Mouse (Mus musculus) cerebellum, postnatal 4 days (tissue): Measurements from ENCODE around the gene Gm21797.
"Not testable (repeated sequence)": the region's sequence is repeated elsewhere in the genome, so short reads cannot be mapped to it uniquely, and the experiment has no call there.

Experiments used
- DNase-seq, 2 experiments: peaks; one replicate each; pipeline ENCODE4 v3.0.0; 2022; ENCODE audit warnings: low spot score in 2 of 2, mixed read lengths in 1 of 2

Gene Gm21797

DNA sequence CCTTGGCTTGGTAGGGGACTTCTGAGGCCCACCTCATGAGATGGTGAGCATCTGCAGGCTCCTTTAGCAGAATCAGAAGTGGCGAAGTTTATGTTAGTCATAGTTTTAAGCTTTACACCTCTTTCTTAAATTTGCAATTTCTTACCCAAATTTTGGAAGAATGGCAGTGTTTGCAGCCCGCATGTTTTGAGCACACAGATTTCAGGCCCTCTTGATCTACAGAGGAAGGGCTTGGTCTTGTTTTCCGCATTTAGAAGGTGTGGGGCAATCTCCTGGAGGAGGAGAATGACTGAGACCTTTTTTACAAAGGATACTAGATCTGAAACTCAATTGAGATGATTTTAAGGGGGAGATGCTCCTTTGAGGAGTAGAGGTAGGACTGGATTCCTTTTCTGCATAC, at the start of gene Gm21797:
Gene Gm21797 (minus strand): TSS at position 101 of the 400 bp plus-strand sequence.
- DNase-seq = not testable (repeated sequence)

DNA sequence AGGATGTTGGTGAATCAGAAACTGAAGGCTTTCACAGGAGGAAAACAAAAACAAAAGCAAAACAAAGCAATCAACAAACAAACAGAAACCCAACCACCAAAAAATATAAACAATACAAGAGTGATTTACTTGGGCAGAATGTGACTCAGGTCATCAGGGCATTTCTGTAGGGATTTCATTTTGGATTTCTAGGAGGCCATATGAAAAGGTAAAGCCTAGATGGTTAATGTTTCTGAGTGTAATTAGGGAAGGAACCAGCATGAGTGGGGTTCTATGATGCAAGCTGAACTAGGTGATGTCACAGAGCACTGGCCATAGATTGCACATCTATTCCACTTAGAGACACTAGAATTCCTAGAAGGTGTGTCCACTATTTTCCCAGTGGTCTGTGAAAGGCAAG, 29.0 kb upstream of the Gm21797 start, which contains the start of gene Gm20795:
Gene Gm20795 (plus strand): TSS at position 301 of the 400 bp plus-strand sequence.
- DNase-seq = not testable (repeated sequence)
